Mouse (Mus musculus) thymus, adult 2 months (tissue): ENCODE measurements around the gene Ece2. TPM values are rescaled to one million over a fixed set of nuclear protein-coding genes. Genes with fewer than 3 reads are reported as not detected.
"Not testable (repeated sequence)": the region's sequence is repeated elsewhere in the genome, so short reads cannot be mapped to it uniquely, and the experiment has no call there.

Experiments used
- DNase-seq: peaks from one replicate; pipeline ENCODE4 v3.0.0; 2021
- H3K27ac ChIP-seq: fragments of 200-500 bp; 2 replicates; pipeline ENCODE4 v1.5.1; 2012; ENCODE audit warnings: low read length, control low read depth; ENCODE audit not compliant: control insufficient read depth, insufficient read depth
- H3K27me3 ChIP-seq: fragments of 200-500 bp; 2 replicates; pipeline ENCODE4 v1.6.1; 2012; ENCODE audit warnings: mild to moderate bottlenecking, low read length, moderate library complexity, mixed read lengths; ENCODE audit not compliant: control insufficient read depth, insufficient read depth
- H3K36me3 ChIP-seq: fragments of 200-500 bp; 2 replicates; pipeline ENCODE4 v1.6.1; 2012; ENCODE audit warnings: mild to moderate bottlenecking, low read length, moderate library complexity; ENCODE audit not compliant: control insufficient read depth, insufficient read depth
- H3K4me1 ChIP-seq: fragments of 200-500 bp; replicated peaks from 2 replicates; pipeline ENCODE4 v1.6.1; 2012; ENCODE audit warnings: low read length; ENCODE audit not compliant: control insufficient read depth, insufficient read depth
- H3K4me3 ChIP-seq: fragments of 200-500 bp; 2 replicates; pipeline ENCODE4 v1.5.1; 2012; ENCODE audit warnings: mild to moderate bottlenecking, low read length, control low read depth, moderate library complexity; ENCODE audit not compliant: control insufficient read depth, insufficient read depth
- CTCF ChIP-seq: fragments of 200-500 bp; IDR thresholded peaks from 2 replicates; pipeline ENCODE4 v1.5.1; 2012; ENCODE audit warnings: mild to moderate bottlenecking, control low read depth, low read length, moderate library complexity, borderline replicate concordance; ENCODE audit not compliant: control insufficient read depth, poor library complexity, insufficient read depth; ENCODE audit errors: extremely low read depth
- POLR2A ChIP-seq: fragments of 200-500 bp; IDR thresholded peaks from 2 replicates; pipeline ENCODE4 v1.6.1; 2012; ENCODE audit warnings: mild to moderate bottlenecking, low read length, control low read depth, moderate library complexity; ENCODE audit not compliant: control insufficient read depth, poor library complexity, insufficient read depth; ENCODE audit errors: extremely low read depth
- WGBS: fragments of 180-500 bp; shearing (Covaris S2); methylation state at CpG from one replicate; pipeline ENCODE4 v1.1.7; 2018; 5-methylcytosine and 5-hydroxymethylcytosine counted together
- polyA plus RNA-seq: library from polyadenylated mRNA; depleted of rRNA; stranded (reverse); fragments of >200 nt; gene quantifications from 2 replicates; pipeline ENCODE4 v1.2.3, GENCODE M21; 2012

Gene Ece2
- polyA plus RNA-seq, 1 experiment, result 0.42 TPM

DNA sequence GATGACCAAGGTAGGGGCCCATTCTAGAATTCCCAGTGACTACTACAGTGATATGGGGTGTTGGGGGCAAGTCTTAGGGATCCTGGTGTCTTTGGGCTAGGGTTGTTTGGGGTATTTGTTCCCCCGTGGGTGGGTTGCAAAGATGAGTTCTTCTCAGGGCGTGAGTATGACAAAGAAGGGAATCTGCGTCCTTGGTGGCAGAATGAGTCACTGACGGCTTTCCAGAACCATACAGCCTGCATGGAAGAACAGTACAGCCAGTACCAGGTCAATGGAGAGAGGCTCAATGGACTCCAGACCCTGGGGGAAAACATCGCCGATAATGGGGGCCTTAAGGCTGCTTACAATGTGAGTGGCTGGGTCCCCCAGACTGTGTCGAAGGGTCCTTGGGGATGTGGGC, 14.3 kb downstream of the Ece2 start:
- TF ChIP-seq CTCF, result no peak
- no peak for TF ChIP-seq POLR2A
- Histone ChIP-seq H3K4me1 (no peaks in the 10 kb centered on the region), H3K4me3 (no peak overlapping the region), H3K36me3 (no peaks in the 10 kb centered on the region), H3K27ac (no peak overlapping the region), H3K27me3 (no peaks in the 10 kb centered on the region; the same call in 1 of the 2 replicates)
- DNase-seq, result no peak
- WGBS, result 84% methylated on average over 7 of the region's 7 CpGs

DNA sequence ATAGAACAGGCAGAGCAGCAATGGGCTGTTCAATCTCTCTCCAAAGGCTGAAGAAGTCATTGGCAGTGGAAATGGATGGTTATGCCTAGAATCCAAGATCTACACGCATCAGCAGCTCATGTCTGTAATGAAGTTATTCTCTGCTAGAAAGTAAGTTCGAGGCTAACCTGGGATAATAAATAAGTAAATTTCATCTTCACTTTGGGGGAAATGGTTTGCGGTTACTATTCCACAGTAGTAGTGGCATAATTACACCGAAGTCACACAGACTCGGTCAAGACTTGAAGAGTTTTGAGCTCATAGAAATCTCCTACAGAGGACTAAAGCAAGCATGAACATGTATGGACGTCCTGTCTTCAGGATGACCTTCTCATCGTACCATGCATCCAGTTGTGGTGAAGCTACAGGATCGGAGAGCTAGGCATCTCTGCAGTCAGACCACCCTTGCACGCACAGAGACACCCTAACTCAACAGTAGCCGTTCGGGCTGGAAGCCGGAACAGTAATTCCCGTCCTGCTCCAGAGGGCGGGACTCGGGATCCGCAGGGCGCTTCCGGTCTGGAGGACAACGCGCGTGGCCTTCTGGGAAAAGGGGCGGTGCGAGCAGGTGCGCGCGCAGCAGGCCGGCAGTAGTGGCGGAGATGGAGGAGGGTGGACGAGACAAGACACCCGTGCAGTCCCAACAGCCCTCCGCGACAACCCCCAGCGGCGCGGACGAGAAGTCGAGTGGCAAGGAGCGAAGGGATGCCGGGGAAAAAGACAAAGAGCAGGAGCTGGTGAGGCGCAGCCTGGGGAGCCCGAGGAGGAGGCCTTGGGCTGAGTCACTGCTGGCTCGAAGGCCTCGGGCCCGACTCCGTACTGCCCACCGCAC, 21.7 kb downstream of the Ece2 start, which contains the start of gene Psmd2:
Gene Psmd2 (plus strand): TSS at position 577 of the 871 bp plus-strand sequence.
- TF ChIP-seq CTCF, result 0 out of 2 replicates have a peak, but pooled peaks have one; percentile 22
- peak; percentile 79 for TF ChIP-seq POLR2A
- Histone ChIP-seq H3K36me3 (peaks cover 11% of the 10 kb centered on the region), H3K4me1 (peaks cover 3% of the 10 kb centered on the region), H3K4me3 (peak within 1 kb of the TSS; percentile 89), H3K27me3 (no peaks in the 10 kb centered on the region), H3K27ac (no peak within 1 kb of the TSS)
- 1% methylated on average over 46 of the region's 46 CpGs for WGBS
- peak; percentile 96 for DNase-seq

GRCm38 (mm10) chr16:20651947-20652310, 22.3 kb downstream of the Ece2 start:
- H3K27me3 ChIP-seq, result no peaks in the 10 kb centered on the region
- WGBS, result 9% methylated on average over 12 of the region's 12 CpGs
- TF ChIP-seq POLR2A (no peak), CTCF (no peak)
- peak overlapping the region; percentile 89 for H3K4me3 ChIP-seq
- H3K36me3 ChIP-seq, result peaks cover 17% of the 10 kb centered on the region
- no peak for DNase-seq
- no peak overlapping the region for H3K27ac ChIP-seq
- peaks cover 3% of the 10 kb centered on the region for H3K4me1 ChIP-seq

DNA sequence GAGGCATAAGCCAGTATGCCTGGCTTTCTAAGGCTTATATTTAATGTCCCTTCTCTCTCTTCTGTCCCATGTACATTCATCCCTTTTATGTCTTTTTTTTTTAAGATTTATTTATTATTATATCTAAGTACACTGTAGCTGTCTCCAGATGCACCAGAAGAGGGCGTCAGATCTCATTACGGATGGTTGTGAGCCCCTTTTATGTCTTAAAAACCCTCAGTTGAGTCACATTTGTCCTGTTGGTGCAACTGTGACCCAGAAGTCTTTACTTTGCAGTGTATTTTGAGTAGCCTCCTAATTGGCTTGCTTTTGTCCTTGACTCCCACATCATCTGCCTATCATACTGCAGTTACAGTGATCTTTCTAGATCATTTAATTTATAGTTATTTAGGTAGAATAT, 23.7 kb downstream of the Ece2 start:
- Histone ChIP-seq H3K27me3 (no peaks in the 10 kb centered on the region), H3K27ac (no peak overlapping the region), H3K4me3 (no peak overlapping the region), H3K4me1 (peaks cover 3% of the 10 kb centered on the region), H3K36me3 (peaks cover 31% of the 10 kb centered on the region)
- WGBS, result 69% methylated on average over 2 of the region's 2 CpGs
- no peak for DNase-seq
- TF ChIP-seq POLR2A (no peak), CTCF (no peak)

- Histone ChIP-seq H3K36me3 (peaks cover 72% of the 10 kb centered on the region), H3K27ac (no peak overlapping the region), H3K4me3 (no peak overlapping the region), H3K4me1 (no peaks in the 10 kb centered on the region), H3K27me3 (no peaks in the 10 kb centered on the region)
- no peak for DNase-seq
- WGBS, result 97% methylated on average over 4 of the region's 4 CpGs
- TF ChIP-seq CTCF, result no peak
- no peak for TF ChIP-seq POLR2A
These were observed 28.0 kb downstream of the Ece2 start for GRCm38 (mm10) chr16:20657661-20658060.

GRCm38 (mm10) chr16:20668013-20668412, 38.4 kb downstream of the Ece2 start, which contains the start of gene Eif4g1:
Gene Eif4g1 (plus strand): TSS chr16:20668313.
- WGBS, result 95% methylated on average over 5 of the region's 6 CpGs
- H3K27ac ChIP-seq, H3K4me3 ChIP-seq, H3K36me3 ChIP-seq, H3K27me3 ChIP-seq, DNase-seq, H3K4me1 ChIP-seq: not testable (repeated sequence)
